Mouse (Mus musculus) heart, postnatal 36 days (tissue): Measurements from ENCODE around the gene Rnf5. TPM values are rescaled to one million over a fixed set of nuclear protein-coding genes. Genes with fewer than 3 reads are reported as not detected.
A peak's percentile ranks its signal among the peaks of the same experiment; 100 is the strongest.

Experiments
- DNase-seq, 2 experiments: peaks; one replicate each; pipeline ENCODE4 v3.0.0; 2021 to 2022
- intact Hi-C: fragments of 180-260 bp; cut with DNase I; formaldehyde crosslinking; loops from one replicate; pipeline ENCODE4 v1.15.1; 2025
- total RNA-seq, 2 experiments: library from RNA; stranded (reverse); gene quantifications; 2 replicates each; pipeline ENCODE4 v1.2.3; 2021

The Rnf5 gene
- total RNA-seq = 10 to 100 TPM; 35.7 to 37.1 TPM

DNA sequence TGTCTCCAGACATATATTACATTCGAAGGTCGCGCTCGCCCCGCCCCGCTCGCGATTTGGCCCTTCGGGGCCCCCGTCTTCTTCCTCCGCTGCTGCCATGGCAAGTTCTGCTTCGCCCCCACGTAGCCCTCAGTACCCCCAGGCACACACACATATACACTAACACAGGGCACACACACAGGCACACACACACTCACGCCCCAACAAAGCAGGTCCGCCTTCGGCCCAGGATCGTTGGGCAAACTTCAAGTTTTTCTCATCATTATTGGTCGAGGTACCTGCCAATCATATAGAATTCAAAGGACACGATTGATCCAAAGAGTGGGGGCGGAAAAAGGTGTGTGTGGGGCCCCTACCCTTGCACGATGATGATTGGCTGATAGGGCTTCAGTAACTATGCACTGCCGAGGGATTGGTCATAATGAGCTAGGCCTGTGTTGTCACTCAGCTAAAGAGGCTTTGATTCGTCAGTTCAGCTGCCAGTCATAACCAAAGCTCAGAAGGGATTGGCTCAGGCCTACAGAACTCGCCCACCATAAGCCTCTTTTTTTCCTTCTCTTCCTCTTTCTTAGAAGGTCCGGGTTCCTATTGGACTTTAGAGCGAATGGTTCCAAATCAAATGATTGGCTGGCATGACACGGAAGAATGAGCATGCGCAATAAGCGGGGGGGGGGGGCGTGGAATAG is at the start of gene Rnf5:
TSS of gene Rnf5 (minus strand) at position 316 of the 686 bp plus-strand sequence.
- intact Hi-C loops = no loop called here
- peak; percentile 96 to 98 for DNase-seq

DNA sequence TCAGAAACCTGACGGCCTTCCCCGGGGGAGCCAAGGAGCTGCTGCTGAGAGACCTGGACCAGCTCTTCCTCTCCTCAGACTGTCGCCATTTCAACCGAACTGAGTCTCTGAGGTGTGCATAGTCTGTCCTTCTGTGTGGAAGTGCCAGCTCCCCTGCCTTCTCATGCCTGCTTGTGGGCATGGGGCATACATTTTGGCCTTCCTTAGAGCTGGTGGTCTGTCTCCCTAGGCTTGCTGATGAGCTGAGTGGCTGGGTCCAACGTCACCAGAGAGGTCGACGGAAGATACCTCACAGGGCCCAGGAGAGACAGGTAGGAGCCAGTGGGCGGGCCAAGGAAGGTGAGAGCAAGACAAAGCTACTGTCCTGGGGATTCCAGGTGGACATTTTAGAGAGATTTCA is 49.5 kb upstream of the Rnf5 start:
- intact Hi-C loops = loop anchor here (5.0 kb wide), 1 partner anchor 159 kb away; no protein-coding TSS in a partner anchor
- no peak for DNase-seq

DNA sequence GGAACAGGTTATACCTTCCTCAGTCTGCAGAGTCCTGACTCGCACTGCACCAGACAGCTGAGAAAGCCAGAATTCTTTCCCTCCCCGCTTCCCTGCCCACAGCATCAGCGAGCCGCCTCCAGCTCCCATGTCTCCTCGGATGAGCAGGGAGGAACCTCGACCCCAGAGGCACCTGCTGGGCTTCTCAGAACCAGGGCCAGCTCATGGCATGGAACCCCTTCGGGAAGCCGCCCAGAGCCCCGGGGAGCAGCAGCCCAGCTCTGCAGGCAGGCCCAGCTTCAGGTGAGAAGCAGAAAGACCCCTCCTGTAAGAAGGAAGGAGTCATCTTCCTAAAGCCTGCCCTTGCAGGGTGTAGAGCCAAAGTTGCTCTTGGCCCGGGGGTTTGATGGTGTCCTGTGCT is 49.1 kb upstream of the Rnf5 start:
- no peak for DNase-seq
- intact Hi-C loops = loop anchor here (5.0 kb wide), 1 partner anchor 160 kb away; no protein-coding TSS in a partner anchor

DNA sequence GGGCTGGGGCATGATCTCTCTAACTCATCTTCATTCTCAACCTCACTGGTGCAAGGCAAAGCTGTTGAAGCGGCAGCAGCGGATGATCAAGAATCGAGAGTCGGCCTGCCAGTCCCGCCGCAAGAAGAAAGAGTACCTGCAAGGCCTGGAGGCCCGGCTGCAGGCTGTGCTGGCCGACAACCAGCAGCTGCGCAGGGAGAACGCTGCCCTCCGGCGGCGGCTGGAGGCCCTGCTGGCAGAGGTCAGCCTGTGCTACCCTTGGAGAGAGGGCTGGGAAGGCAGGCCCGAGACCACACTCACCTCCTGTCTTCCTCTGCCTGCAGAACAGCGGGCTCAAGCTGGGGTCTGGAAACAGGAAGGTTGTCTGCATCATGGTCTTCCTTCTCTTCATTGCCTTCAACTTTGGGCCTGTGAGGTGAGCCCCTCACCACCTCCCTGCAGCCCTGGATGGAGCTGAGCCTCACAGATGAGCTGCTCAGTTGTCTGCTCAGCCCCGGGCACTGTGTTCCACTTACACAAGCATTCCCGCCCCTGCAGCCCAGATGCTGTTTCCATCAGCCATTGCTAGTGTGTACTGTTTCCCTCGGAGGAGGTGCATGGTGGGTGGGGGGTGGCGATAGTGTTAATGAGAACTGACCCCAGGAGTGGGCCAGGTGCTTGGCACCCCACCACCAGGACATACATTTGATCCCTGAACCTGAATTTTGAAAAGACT is 48.2 kb upstream of the Rnf5 start:
- DNase-seq = no peak
- intact Hi-C loops = loop anchor here (5.0 kb wide), 1 partner anchor 161 kb away; no protein-coding TSS in a partner anchor

DNA sequence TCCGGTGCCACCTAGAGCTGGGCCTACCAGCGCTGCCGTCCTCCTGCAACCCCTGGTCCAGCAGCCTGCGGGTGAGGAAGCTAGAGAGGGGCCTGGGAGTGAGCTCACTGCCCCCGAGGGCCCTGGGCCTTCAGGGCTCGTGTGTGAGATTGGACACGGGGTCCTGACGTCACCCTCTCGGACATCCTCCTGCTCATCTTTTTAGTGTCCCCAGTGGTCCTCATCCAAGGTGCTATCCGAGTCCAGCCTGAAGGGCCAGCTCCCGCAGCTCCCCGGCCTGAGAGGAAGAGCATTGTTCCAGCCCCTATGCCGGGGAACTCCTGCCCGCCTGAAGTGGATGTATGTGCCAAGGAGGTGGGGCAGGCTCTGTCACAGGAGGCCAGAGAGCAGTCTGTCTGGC is 47.3 kb upstream of the Rnf5 start:
- no peak for DNase-seq
- intact Hi-C loops = loop anchor here (5.0 kb wide), 1 partner anchor 162 kb away; no protein-coding TSS in a partner anchor

DNA sequence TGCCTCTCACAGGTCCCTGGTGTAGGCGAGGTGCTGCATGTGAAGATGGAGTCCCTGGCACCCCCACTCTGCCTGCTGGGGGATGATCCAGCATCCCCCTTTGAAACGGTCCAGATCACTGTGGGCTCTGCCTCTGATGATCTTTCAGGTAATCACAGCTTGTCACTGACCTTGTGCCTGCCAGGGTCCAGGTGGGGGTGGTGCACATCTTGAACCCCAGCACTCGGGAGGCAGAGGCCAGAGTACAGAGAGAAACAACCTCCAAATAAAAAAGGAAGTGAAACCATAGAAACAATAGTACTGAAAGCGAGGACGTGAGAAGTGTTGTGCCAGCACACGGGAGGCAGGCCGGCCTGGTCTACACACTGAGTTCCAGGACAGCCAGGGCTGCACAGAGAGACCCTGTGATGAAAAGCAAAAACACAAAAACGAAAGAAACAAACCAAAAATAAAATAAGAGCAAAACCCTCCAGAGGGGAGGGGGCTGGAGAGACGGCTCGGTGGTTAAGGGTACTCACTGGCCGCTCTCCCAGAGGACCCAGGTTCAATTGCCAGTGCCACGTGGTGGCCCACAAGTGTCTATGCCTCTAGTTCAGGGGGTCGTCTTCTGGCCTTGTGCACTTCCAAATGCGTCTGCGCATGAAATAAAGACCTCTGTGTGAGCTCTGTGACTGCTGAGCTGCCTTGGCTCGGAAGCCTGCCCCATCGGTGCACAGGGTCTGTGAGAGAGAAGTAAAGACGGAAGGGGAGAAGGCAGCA is 45.8 kb upstream of the Rnf5 start:
- intact Hi-C loops = no loop called here
- DNase-seq = no peak

DNA sequence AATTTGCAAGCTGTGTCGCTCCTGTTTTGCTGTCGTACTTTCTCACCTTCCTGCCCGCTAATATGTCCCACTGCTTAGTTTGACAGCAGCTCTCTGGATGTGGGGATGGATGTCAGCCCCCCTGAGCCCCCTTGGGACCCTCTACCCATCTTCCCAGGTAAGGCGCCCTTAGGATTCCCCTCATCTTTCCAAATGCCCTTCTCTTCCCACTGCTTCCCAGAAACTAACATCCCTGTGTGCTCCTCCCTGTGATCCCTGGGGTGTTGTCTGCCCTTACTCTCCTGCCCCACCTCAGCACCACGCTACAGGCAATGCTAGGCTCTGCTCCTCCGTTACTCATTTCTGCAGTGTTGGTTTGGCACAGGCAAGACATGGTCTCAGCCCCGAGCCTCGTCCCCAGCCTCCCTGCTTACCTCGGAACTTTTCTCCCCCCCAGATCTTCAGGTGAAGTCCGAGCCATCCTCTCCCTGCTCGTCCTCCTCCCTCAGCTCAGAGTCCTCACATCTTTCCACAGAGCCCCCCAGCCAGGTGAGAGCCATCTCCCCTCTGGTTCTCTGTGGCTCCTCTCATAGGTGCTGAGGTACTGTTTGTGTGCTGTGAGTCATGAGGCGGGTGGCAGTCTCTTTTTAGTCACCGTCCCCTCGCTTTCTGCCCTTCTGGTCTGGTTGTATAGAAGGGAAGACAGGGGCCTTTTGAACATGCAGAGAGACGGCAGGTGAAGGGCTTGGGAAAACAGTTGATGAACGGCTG is 44.8 kb upstream of the Rnf5 start:
- DNase-seq = no peak
- intact Hi-C loops = no loop called here

DNA sequence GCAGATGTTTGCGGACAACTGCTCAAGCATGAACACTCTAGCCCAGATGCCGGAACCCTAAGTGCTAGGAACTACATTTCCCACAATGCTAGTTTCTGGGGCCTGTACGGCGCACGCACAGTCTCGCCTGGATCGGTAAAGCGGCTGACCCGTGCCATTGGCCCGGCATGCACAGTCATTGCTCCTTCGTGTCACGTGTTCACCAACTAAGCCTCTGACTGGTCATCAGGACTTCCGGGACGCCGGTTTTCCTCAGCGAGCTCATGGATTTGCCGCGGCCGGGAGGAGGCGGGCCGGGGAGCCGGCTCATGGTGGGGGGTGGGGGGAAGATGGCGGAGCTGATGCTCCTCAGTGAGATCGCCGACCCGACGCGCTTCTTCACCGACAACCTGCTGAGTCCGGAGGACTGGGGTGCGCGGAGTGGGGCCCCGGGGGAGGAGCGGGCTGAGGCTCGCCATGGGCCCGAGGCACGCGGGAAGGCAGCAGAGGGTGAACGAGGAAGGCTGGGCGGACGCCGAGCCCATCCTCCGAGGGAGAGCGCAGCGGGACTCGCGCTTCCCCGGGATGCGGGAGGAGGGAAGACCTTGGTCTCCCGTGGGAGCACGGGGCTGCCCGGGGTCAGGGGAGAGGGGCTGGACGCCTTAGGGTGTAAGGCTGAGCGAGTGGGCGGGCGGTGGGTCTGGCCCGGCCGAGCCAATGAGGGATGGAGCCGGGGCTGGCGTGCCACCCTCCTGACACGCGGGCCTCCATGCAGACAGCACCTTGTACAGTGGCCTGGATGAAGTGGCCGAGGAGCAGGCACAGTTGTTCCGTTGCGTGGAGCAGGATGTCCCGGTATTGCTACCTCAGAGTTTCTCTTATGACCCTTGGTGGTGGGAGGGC is 43.7 kb upstream of the Rnf5 start, which contains the start of gene Atf6b:
TSS of gene Atf6b (plus strand) at position 241 of the 882 bp plus-strand sequence.
- intact Hi-C loops = no loop called here
- peak; percentile 87 to 89 for DNase-seq

DNA sequence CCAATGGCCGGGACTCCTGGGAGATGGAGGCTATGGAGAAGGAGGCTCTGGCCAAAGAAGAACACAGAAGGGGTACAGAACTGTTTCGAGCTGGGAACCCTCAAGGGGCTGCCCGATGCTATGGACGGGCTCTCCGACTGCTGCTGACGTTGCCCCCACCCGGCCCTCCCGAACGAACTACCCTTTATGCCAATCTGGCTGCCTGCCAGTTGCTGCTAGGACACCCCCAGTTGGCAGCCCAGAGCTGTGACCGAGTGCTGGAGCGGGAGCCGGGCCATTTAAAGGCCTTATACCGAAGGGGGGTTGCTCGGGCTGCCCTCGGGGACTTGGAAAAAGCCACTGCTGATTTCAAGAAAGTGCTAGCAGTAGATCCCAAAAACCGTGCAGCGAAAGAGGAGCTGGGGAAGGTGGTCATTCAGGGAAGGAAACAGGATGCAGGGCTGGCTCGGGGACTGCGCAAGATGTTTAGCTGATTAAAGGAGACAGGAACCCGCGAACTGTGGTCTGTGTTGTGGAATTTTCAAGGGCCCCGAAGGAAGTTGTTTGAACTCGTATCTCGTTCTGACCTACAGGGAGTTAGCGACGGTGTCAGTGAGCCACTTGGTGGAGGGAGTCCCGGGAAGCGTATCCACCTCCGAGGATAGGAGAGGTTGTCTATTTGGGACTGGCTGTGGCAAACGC is 42.5 kb upstream of the Rnf5 start:
- DNase-seq = no peak
- intact Hi-C loops = no loop called here

DNA sequence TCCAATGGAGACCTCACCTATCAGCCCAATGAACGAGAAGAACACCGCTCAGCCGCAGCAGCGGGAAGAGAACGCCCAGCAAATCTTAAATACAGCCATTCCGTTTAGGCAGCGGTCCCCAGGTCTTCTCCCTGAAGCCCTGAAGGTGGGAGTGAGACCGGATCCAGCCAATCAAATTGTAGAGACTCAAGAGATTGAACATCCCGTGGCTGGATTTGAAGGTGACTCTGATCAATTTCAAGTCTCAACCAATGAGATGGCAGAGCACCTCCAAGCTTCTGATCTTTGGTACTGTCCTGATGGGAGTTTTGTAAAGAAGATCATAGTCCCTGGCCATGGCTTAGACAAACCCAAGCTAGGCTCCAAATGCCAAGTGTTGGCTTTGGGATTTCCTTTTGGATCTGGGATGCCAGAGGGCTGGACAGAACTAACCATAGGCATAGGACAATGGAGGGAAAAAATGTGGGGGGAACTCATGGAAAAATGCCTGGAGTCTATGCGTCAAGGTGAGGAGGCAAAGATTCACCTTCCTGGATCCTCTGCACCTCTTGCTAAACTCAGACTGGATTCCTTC is 41.9 kb upstream of the Rnf5 start:
- intact Hi-C loops = no loop called here
- DNase-seq = peak in 1 of 2 experiments; percentile 8

DNA sequence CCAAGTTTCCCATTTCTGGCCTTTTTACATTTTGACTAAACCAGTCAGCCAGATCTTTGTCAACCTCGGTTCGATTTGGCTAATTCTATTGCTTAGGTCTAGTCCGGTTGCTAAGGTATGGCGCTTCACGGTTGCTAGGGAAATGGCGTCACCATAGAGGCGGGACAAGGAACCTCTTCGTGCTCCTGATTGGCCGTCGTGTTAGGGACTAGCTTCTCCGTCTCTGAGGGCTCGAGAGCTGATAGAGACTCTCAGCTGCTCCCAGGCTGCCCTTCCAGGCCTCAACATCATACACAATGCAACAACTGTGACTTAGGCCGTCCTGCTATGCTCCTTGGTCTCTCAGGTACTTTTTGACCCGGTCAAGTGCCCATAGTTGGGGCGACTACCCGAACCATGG is 41.1 kb upstream of the Rnf5 start, which contains the start of gene Fkbpl:
TSS of gene Fkbpl (plus strand) at position 157 of the 400 bp plus-strand sequence.
- intact Hi-C loops = no loop called here
- DNase-seq = peak; percentile 95 to 96

DNA sequence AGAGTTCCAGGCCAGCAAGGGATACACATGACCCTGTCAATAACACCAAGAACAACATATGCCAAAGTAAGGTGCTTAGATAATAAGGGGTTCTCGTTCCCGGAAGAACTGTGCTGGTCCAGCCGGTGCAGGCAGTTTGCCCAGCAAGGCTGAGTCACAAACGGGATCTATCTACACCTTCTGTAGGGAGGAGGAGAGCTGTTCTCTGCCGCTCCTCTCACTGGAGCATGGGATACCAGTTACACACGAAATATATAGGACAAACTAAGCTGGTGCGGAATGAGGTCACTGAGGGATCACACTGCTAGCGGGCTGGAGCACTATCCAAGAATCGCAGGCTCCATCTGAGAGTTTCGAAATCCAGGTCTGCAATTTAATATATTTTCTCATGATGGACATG is 40.5 kb upstream of the Rnf5 start:
- intact Hi-C loops = loop anchor here (2.0 kb wide), 1 partner anchor 15 kb away; the partner anchor contains the start of genes Ppt2 and Prrt1
- DNase-seq = peak in 1 of 2 experiments; percentile 7

DNA sequence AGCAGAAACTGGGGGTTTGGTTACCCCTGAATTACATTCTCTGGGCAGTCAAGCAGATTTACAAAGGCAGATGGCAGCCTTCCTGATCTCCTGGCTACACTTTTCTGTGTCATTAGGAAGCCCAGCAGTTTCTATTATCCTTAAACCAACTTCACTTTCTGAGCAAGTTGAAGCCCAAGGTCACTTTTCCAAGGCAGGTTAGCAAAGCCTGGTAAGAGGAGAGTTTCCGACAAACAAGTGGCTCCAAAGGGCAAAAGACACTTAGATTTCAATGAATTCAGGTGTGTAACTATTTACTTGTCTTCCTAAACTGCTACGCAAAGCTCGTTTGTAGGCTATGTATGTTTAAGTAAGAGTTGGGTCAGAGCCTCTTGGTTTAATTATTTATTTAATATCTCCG is 39.9 kb upstream of the Rnf5 start:
- intact Hi-C loops = loop anchor here (2.0 kb wide), 1 partner anchor 15 kb away; the partner anchor contains the start of genes Ppt2 and Prrt1
- DNase-seq = no peak

DNA sequence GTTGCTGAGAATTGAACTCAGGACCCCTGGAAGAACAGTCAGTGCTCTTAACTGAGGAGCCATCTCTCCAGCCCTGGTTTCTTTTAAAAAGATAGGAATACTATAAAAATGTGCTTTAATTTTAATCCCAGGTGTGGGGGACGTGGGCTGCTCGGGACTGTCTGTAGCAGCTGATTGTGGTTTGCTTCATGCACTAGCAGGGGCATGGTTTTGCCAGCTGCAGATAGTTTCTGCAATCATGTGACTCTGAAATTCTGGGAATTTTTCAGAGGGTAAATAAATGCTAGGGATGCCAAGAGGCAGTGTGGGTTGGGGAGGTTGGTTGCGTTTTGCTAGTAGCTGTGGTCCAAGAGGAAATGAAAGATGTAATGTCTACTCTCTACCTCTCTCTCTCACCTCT is 38.5 kb upstream of the Rnf5 start:
- no peak for DNase-seq
- intact Hi-C loops = loop anchor here (2.0 kb wide), 1 partner anchor 13 kb away; the partner anchor contains the start of genes Ppt2 and Prrt1

DNA sequence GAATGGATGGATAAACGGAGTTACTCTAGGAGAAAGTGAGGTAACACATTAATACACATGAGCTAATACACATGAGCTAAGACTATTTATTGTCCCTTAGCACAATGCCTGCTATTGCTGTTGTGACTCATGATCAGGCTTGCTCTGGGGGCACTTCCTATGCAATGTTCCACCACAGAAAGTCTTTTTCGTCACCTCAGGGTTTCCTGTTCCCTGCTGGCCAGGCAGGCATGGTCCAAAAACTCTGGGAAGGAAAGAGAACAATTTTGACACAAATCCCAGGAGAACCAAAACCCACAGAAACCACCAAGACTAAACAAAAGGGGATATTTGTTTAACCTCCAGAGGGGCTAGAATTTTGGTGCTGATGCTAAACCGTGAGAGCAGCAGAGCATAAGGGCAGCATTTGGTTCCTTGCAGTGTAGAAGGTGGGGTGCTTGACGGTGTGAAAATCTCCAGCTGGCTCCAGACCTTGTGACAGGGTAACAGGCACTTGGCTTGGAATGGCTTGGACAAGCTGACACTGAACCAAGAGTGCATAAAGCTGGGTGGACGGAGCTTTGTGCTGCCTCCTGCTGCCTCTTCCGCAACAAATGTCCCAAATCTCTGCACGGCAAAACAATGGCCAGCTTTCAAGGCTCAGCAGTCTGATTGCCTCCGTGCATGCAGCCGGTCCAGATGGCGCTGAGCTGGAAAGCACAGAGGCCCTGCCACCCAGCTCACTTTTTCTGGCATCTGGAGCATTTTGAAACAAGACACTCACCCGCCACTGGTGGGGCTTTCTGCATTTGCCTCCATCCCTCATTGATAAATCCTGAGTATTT is 37.5 kb upstream of the Rnf5 start:
- intact Hi-C loops = no loop called here
- peak; percentile 54 to 69 for DNase-seq

DNA sequence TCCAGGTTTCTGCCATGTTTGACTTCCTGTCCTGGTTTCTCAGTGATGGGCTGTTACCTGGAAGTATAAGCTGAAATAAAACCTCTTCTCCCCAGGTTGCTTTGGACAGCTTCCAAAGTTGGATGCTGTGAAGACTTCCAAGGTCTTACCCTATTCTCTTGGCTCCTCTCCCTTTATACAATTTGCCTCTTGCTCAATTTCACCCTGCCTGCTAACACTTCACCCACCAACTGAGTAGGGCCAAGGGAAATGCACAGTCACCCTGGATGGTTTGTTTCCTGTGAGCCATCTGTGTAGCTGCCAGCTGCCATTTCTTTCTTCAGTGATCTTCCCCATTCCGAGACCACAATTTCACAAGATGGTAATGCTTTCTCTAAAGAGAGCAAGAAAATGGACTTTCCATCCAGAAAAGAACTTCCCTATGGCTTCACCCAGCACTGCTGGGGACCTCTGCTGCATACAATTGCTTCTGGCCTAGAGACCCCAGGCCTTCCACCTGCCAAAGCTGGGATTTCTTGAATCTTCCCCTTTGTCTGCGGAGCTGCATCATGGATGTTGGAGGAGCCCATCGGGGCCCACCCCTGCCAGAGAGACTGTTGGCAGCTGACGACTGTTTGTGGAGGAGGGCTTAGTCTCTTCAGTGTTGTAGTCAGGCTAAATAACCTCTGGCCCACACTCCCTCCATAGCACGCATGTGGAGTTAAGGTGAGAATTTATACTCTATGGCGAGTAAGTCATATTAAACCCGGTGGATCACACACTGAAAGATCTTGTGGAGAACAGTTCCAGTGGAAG is 36.2 kb upstream of the Rnf5 start:
- intact Hi-C loops = no loop called here
- DNase-seq = peak in 1 of 2 experiments; percentile 3
